Mouse (Mus musculus): ENCODE measurements around the gene Vmn1r68. TPM values are rescaled to one million over a fixed set of nuclear protein-coding genes. Genes with fewer than 3 reads are reported as not detected.

Vmn1r68 gene
- not detected in 2 replicates for polyA plus RNA-seq (2015; fragmentation: Nextera tagmentation; extraction: Ambion mirVana)

GRCm38 (mm10) chr7:10558385-10558784 lies at the start of gene Vmn1r68:
Gene Vmn1r68 (minus strand): TSS chr7:10558485.
- H3K27ac ChIP-seq (ENCODE audit: low read length), result no peak within 1 kb of the TSS
- peaks cover 5% of the 10 kb centered on the region; the same call in 1 of the 2 replicates for H3K9me3 ChIP-seq (ENCODE audit: control insufficient read depth, low read length)
- no peaks in the 10 kb centered on the region for H3K36me3 ChIP-seq (ENCODE audit: control insufficient read depth, insufficient read depth)
- no peak within 1 kb of the TSS for H3K4me3 ChIP-seq (replicated peaks; ENCODE audit: low read length)
- H3K27me3 ChIP-seq (replicated peaks; ENCODE audit: control insufficient read depth, insufficient read depth, low read length), result no peaks in the 10 kb centered on the region
- no peak within 1 kb of the TSS for H3K9ac ChIP-seq (replicated peaks; ENCODE audit: low read depth, low read length)
- WGBS, result 67% methylated on average over 2 of the region's 2 CpGs
- no peak for ATAC-seq
- H3K4me2 ChIP-seq (ENCODE audit: low read length), result no peak within 1 kb of the TSS
- H3K4me1 ChIP-seq (replicated peaks; ENCODE audit: control insufficient read depth, insufficient read depth, low read length), result no peaks in the 10 kb centered on the region

GRCm38 (mm10) chr7:10495578-10495977 lies 62.7 kb downstream of the Vmn1r68 start:
- Histone ChIP-seq H3K9me3 (ENCODE audit: control insufficient read depth, low read length) (no peaks in the 10 kb centered on the region), H3K4me3 (replicated peaks; ENCODE audit: low read length) (peak overlapping the region; percentile 73), H3K27ac (ENCODE audit: low read length) (no peak overlapping the region), H3K36me3 (ENCODE audit: control insufficient read depth, insufficient read depth) (peaks cover 20% of the 10 kb centered on the region), H3K9ac (replicated peaks; ENCODE audit: low read depth, low read length) (peak overlapping the region; percentile 30; the same call in 1 of the 2 replicates), H3K4me2 (ENCODE audit: low read length) (peak overlapping the region; percentile 59), H3K27me3 (replicated peaks; ENCODE audit: control insufficient read depth, insufficient read depth, low read length) (no peaks in the 10 kb centered on the region), H3K4me1 (replicated peaks; ENCODE audit: control insufficient read depth, insufficient read depth, low read length) (peaks cover 12% of the 10 kb centered on the region)
- WGBS, result 30% methylated on average over 6 of the region's 6 CpGs
- no peak; the same call in 1 of the 2 replicates for ATAC-seq

DNA sequence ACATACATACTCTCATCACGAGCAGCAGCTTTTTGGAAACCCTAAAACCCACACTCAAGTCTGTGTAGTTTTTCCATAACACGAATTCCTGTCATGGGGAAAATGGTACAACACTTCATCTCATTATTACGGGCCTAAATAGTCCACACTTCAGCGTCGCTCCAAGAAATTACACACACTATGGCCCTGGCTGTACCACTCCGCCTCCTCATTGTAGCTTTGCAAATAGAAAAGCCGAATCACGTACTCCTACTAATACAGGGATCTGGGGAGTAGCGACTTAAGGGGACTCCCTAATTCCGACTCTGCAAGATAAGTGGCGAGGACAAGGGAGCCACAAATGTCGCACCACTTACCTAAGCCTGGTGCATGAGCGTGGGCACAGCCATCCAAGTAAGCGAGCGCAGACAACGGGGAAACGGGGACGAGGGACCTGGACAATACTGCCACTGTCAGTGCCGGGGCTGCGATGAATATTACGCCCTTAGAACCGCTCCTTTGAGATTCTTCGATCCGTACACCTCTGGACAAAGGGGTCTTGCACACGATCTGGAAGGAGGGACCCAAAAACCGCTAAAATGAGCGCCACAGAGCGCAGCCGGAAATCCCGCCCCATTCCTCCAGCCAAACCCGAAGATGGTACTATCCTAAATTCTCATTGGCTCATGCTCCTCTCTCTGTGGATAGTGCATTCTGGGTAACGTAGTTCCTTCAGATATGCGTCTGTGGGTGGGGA lies 63.3 kb downstream of the Vmn1r68 start, which contains the start of gene Zik1:
TSS of gene Zik1 (minus strand) at position 609 of the 736 bp plus-strand sequence.
- peak within 1 kb of the TSS; percentile 76 for H3K9ac ChIP-seq (replicated peaks; ENCODE audit: low read depth, low read length)

DNA sequence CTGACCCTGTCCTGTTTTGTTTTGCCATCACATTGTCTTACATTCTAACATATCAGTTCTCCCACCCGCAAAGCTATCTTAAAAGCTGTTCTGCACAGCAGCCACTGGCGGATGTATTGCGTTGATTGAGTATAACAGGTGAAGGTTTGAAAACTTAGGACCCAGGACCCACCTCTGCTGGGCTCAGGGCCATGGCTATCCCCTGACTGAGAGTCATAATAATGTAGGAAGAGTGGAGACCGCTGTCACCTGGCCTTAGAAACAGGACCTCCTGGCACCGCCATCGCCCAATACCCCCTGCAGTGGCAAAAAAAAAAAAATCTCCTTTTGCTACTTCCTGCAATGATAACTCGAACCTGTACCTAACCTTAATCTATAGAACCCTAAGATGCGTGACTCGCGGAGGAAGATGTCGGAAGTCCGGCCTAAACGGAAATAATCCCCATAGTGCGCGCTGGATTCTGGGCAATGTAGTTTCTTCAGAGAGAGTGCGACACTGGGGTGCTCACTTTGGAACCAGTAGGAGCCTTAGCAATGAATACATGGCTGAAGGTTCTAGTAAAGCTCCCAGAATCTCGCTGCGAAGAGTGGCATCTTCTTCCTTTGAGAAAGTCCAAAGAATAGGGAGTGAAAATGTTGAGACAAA lies 77.6 kb downstream of the Vmn1r68 start:
- ATAC-seq, result peak; percentile 80
- H3K4me3 ChIP-seq (replicated peaks; ENCODE audit: low read length), result peak overlapping the region; percentile 37
- H3K9me3 ChIP-seq (ENCODE audit: control insufficient read depth, low read length), result no peaks in the 10 kb centered on the region
- 62% methylated on average over 18 of the region's 18 CpGs for WGBS
- peak overlapping the region; percentile 49 for H3K4me2 ChIP-seq (ENCODE audit: low read length)
- H3K36me3 ChIP-seq (ENCODE audit: control insufficient read depth, insufficient read depth), result no peaks in the 10 kb centered on the region
- no peaks in the 10 kb centered on the region for H3K4me1 ChIP-seq (replicated peaks; ENCODE audit: control insufficient read depth, insufficient read depth, low read length)
- H3K27ac ChIP-seq (ENCODE audit: low read length), result no peak overlapping the region
- peak overlapping the region; percentile 30; the same call in 1 of the 2 replicates for H3K9ac ChIP-seq (replicated peaks; ENCODE audit: low read depth, low read length)
- H3K27me3 ChIP-seq (replicated peaks; ENCODE audit: control insufficient read depth, insufficient read depth, low read length), result no peaks in the 10 kb centered on the region

More for the DNA sequence above, 63.3 kb downstream of the Vmn1r68 start, which contains the start of gene Zik1:
- under 1% methylated on average over 33 of the region's 33 CpGs for WGBS
- Histone ChIP-seq H3K27me3 (replicated peaks; ENCODE audit: control insufficient read depth, insufficient read depth, low read length) (no peaks in the 10 kb centered on the region), H3K4me2 (ENCODE audit: low read length) (peak within 1 kb of the TSS; percentile 87), H3K4me1 (replicated peaks; ENCODE audit: control insufficient read depth, insufficient read depth, low read length) (peaks cover 12% of the 10 kb centered on the region), H3K9me3 (ENCODE audit: control insufficient read depth, low read length) (no peaks in the 10 kb centered on the region), H3K27ac (ENCODE audit: low read length) (peak within 1 kb of the TSS; percentile 75), H3K36me3 (ENCODE audit: control insufficient read depth, insufficient read depth) (peaks cover 26% of the 10 kb centered on the region), H3K4me3 (replicated peaks; ENCODE audit: low read length) (peak within 1 kb of the TSS; percentile 73)
- ATAC-seq, result peak; percentile 98

GRCm38 (mm10) chr7:10479813-10480212 lies 78.5 kb downstream of the Vmn1r68 start:
- no peak for ATAC-seq
- no peak overlapping the region for H3K27ac ChIP-seq (ENCODE audit: low read length)
- H3K9ac ChIP-seq (replicated peaks; ENCODE audit: low read depth, low read length), result no peak overlapping the region
- no peaks in the 10 kb centered on the region for H3K9me3 ChIP-seq (ENCODE audit: control insufficient read depth, low read length)
- no peak overlapping the region for H3K4me3 ChIP-seq (replicated peaks; ENCODE audit: low read length)
- no peak overlapping the region for H3K4me2 ChIP-seq (ENCODE audit: low read length)
- H3K27me3 ChIP-seq (replicated peaks; ENCODE audit: control insufficient read depth, insufficient read depth, low read length), result no peaks in the 10 kb centered on the region
- no peaks in the 10 kb centered on the region for H3K4me1 ChIP-seq (replicated peaks; ENCODE audit: control insufficient read depth, insufficient read depth, low read length)
- no peaks in the 10 kb centered on the region for H3K36me3 ChIP-seq (ENCODE audit: control insufficient read depth, insufficient read depth)

- WGBS, result 74% methylated on average over 3 of the region's 3 CpGs
- Histone ChIP-seq H3K27ac (ENCODE audit: low read length) (no peak overlapping the region), H3K9me3 (ENCODE audit: control insufficient read depth, low read length) (no peaks in the 10 kb centered on the region; the same call in 1 of the 2 replicates), H3K4me3 (replicated peaks; ENCODE audit: low read length) (no peak overlapping the region), H3K4me1 (replicated peaks; ENCODE audit: control insufficient read depth, insufficient read depth, low read length) (no peaks in the 10 kb centered on the region), H3K36me3 (ENCODE audit: control insufficient read depth, insufficient read depth) (no peaks in the 10 kb centered on the region), H3K4me2 (ENCODE audit: low read length) (no peak overlapping the region), H3K9ac (replicated peaks; ENCODE audit: low read depth, low read length) (no peak overlapping the region), H3K27me3 (replicated peaks; ENCODE audit: control insufficient read depth, insufficient read depth, low read length) (no peaks in the 10 kb centered on the region)
- no peak for ATAC-seq
These were observed 100.1 kb downstream of the Vmn1r68 start for GRCm38 (mm10) chr7:10458166-10458565.

Other genes with a start within 250 kb of the Vmn1r68 start
- not detected in 2 replicates for gene Vmn1r67, start 115.2 kb downstream of the Vmn1r68 start, polyA plus RNA-seq (2015; fragmentation: Nextera tagmentation; extraction: Ambion mirVana)
- 56.5 and 62.9 TPM in 2 replicates for gene Zik1, start 63.1 kb downstream of the Vmn1r68 start, polyA plus RNA-seq (2015; fragmentation: Nextera tagmentation; extraction: Ambion mirVana)
- gene Vmn1r69, start 55.2 kb upstream of the Vmn1r68 start, polyA plus RNA-seq (2015; fragmentation: Nextera tagmentation; extraction: Ambion mirVana), result not detected in 2 replicates
- not detected in 2 replicates for gene Vmn1r70, start 73.0 kb upstream of the Vmn1r68 start, polyA plus RNA-seq (2015; fragmentation: Nextera tagmentation; extraction: Ambion mirVana)
- gene Nlrp4b, start 129.3 kb upstream of the Vmn1r68 start, polyA plus RNA-seq (2015; fragmentation: Nextera tagmentation; extraction: Ambion mirVana), result not detected in 2 replicates
- gene Vmn1r71, start 195.9 kb upstream of the Vmn1r68 start, polyA plus RNA-seq (2015; fragmentation: Nextera tagmentation; extraction: Ambion mirVana), result not detected in 2 replicates

All from forebrain, embryonic 16.5 days (tissue).